Mouse (Mus musculus): ENCODE measurements around the gene Asic2. TPM values are rescaled to one million over a fixed set of nuclear protein-coding genes. Genes with fewer than 3 reads are reported as not detected.

Gene Asic2
- polyA plus RNA-seq, 1 experiment from 2014 or later, result 2.8 TPM

DNA sequence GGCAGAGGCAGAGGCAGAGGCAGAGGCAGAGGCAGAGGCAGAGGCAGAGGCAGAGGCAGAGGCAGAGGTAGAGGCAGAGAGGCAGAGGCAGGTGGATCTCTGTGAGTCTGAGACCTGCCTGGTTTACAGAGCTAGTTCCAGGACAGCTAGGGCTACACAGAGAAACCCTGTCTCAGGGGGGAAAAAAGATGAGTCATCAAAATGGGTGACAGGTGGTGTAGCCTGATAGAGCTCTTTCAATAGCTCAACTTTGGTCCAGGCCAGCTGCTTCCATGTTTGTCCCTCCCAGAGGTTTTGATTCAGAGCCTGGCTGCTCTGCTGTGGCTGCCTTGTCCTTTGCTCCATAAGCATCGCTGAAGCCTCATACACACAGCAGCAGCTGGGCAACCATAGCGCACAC, 1063.7 kb downstream of the Asic2 start:
- 92% methylated on average over 2 of the region's 2 CpGs for WGBS
- H3K36me3 ChIP-seq (ENCODE audit: insufficient read depth, low read length), result no peaks in the 10 kb centered on the region
- no peak overlapping the region for H3K9ac ChIP-seq (replicated peaks; ENCODE audit: low read length)
- H3K4me3 ChIP-seq (ENCODE audit: low read length), result no peak overlapping the region
- H3K9me3 ChIP-seq (ENCODE audit: low read length), result no peaks in the 10 kb centered on the region
- no peaks in the 10 kb centered on the region for H3K27me3 ChIP-seq (ENCODE audit: insufficient read depth, low read length)
- peaks cover 14% of the 10 kb centered on the region for H3K4me1 ChIP-seq (ENCODE audit: insufficient read depth, low read length)
- no peak overlapping the region for H3K4me2 ChIP-seq (replicated peaks; ENCODE audit: low read depth, low read length)
- no peak for ATAC-seq (ENCODE audit: low FRiP score, low TSS enrichment)
- no peak overlapping the region for H3K27ac ChIP-seq (ENCODE audit: low read length)

DNA sequence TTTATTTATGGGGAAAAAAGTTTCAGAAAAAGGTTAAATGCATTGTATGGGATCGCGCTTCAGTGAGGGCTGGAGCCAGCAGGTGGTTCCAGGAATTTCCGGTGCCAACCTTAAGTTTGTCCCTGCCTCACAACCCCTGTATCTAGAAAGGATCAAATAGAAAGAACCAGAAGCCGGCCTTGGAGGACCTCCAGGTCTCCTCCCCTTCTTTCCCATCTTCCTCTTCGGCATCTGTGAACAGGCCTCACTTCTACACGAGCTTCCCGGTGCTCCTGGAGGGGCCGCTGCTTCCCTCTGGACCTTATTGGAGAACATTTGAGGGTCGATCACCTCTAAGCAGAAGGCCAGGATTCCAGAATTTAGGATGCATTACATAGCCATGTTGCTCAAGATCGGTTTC, 1064.8 kb downstream of the Asic2 start:
- ATAC-seq (ENCODE audit: low FRiP score, low TSS enrichment), result no peak

DNA sequence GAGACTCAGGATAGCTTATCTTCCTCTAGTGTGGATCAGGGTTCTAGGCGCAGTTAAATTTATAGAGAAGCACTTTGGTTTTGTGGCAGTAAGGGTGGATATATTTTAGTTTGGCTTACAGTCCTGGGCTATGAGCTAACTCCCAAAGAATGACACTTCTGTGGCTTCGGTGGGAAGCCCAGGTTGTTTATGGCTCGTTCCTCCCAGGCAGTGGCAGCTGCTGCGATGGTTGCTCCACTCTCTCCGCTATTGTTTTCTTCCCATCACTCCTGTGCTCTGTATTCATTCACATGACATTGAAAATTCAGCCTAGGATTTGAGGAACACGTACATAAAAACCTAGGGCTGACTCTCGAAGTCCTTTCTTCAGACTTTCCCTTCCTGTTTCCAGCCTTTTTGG, 1065.6 kb downstream of the Asic2 start:
- H3K27me3 ChIP-seq (ENCODE audit: insufficient read depth, low read length), result no peaks in the 10 kb centered on the region
- no peaks in the 10 kb centered on the region for H3K9me3 ChIP-seq (ENCODE audit: low read length)
- no peak overlapping the region for H3K4me3 ChIP-seq (ENCODE audit: low read length)
- no peak overlapping the region for H3K27ac ChIP-seq (ENCODE audit: low read length)
- ATAC-seq (ENCODE audit: low FRiP score, low TSS enrichment), result no peak
- H3K9ac ChIP-seq (replicated peaks; ENCODE audit: low read length), result no peak overlapping the region
- WGBS, result 16% methylated on average over 7 of the region's 7 CpGs
- H3K4me1 ChIP-seq (ENCODE audit: insufficient read depth, low read length), result peaks cover 9% of the 10 kb centered on the region
- no peaks in the 10 kb centered on the region for H3K36me3 ChIP-seq (ENCODE audit: insufficient read depth, low read length)
- H3K4me2 ChIP-seq (replicated peaks; ENCODE audit: low read depth, low read length), result no peak overlapping the region

More for the DNA sequence above, 1064.8 kb downstream of the Asic2 start:
- H3K9me3 ChIP-seq (ENCODE audit: low read length), result no peaks in the 10 kb centered on the region
- no peak overlapping the region for H3K27ac ChIP-seq (ENCODE audit: low read length)
- no peak overlapping the region; the same call in 1 of the 2 replicates for H3K9ac ChIP-seq (replicated peaks; ENCODE audit: low read length)
- no peaks in the 10 kb centered on the region for H3K27me3 ChIP-seq (ENCODE audit: insufficient read depth, low read length)
- no peak overlapping the region for H3K4me3 ChIP-seq (ENCODE audit: low read length)
- no peaks in the 10 kb centered on the region for H3K36me3 ChIP-seq (ENCODE audit: insufficient read depth, low read length)
- H3K4me2 ChIP-seq (replicated peaks; ENCODE audit: low read depth, low read length), result no peak overlapping the region
- WGBS, result 76% methylated on average over 10 of the region's 10 CpGs
- H3K4me1 ChIP-seq (ENCODE audit: insufficient read depth, low read length), result peaks cover 9% of the 10 kb centered on the region

DNA sequence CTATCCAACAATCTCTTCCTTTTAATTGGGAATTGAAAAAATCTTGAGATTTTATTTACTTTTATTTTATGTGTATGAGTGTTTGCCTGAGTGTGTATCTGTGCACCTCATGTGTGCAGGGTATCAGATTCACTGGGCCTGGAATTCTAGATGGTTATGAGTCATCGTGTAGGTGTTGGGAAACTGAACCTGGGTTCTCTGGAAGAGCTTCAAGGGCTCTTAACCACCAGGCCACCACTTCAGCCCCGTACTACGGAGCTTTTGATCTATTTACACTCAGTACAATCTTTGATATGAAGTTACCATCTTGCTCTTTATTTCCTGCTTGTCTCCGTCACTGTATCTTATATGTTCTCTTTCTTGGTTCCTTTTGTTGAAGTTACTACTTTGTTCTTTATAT, 1067.7 kb downstream of the Asic2 start:
- H3K4me2 ChIP-seq (replicated peaks; ENCODE audit: low read depth, low read length), result no peak overlapping the region
- H3K36me3 ChIP-seq (ENCODE audit: insufficient read depth, low read length), result no peaks in the 10 kb centered on the region
- no peak overlapping the region for H3K27ac ChIP-seq (ENCODE audit: low read length)
- H3K9ac ChIP-seq (replicated peaks; ENCODE audit: low read length), result no peak overlapping the region
- 77% methylated on average over 4 of the region's 4 CpGs for WGBS
- H3K27me3 ChIP-seq (ENCODE audit: insufficient read depth, low read length), result no peaks in the 10 kb centered on the region
- no peak overlapping the region for H3K4me3 ChIP-seq (ENCODE audit: low read length)
- no peak for ATAC-seq (ENCODE audit: low FRiP score, low TSS enrichment)
- peaks cover 9% of the 10 kb centered on the region for H3K4me1 ChIP-seq (ENCODE audit: insufficient read depth, low read length)
- H3K9me3 ChIP-seq (ENCODE audit: low read length), result no peaks in the 10 kb centered on the region

DNA sequence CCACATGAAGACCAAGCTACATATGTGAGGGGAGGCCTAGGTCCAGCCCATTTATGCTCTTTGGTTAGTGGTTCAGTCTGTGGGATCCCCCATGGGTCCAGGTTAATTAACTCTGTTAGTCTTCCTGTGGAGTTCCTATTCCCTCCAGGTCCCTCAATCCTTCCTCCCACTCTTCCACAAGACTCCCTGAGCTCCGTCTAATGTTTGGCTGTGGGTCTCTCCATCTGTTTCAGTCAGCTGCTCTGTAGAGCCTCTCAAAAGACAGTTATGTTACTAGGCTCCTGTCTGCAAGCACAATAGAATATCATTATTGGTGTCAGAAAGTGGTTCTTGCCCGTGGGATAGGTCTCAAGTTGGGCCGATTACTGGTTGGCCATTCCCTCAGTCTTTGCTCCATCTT, 1072.4 kb downstream of the Asic2 start:
- no peak overlapping the region for H3K4me2 ChIP-seq (replicated peaks; ENCODE audit: low read depth, low read length)
- H3K4me1 ChIP-seq (ENCODE audit: insufficient read depth, low read length), result no peaks in the 10 kb centered on the region
- WGBS, result 88% methylated on average over 3 of the region's 3 CpGs
- H3K36me3 ChIP-seq (ENCODE audit: insufficient read depth, low read length), result no peaks in the 10 kb centered on the region
- no peak overlapping the region for H3K9ac ChIP-seq (replicated peaks; ENCODE audit: low read length)
- H3K27me3 ChIP-seq (ENCODE audit: insufficient read depth, low read length), result no peaks in the 10 kb centered on the region
- H3K27ac ChIP-seq (ENCODE audit: low read length), result no peak overlapping the region
- ATAC-seq (ENCODE audit: low FRiP score, low TSS enrichment), result no peak
- H3K9me3 ChIP-seq (ENCODE audit: low read length), result no peaks in the 10 kb centered on the region
- H3K4me3 ChIP-seq (ENCODE audit: low read length), result no peak overlapping the region

DNA sequence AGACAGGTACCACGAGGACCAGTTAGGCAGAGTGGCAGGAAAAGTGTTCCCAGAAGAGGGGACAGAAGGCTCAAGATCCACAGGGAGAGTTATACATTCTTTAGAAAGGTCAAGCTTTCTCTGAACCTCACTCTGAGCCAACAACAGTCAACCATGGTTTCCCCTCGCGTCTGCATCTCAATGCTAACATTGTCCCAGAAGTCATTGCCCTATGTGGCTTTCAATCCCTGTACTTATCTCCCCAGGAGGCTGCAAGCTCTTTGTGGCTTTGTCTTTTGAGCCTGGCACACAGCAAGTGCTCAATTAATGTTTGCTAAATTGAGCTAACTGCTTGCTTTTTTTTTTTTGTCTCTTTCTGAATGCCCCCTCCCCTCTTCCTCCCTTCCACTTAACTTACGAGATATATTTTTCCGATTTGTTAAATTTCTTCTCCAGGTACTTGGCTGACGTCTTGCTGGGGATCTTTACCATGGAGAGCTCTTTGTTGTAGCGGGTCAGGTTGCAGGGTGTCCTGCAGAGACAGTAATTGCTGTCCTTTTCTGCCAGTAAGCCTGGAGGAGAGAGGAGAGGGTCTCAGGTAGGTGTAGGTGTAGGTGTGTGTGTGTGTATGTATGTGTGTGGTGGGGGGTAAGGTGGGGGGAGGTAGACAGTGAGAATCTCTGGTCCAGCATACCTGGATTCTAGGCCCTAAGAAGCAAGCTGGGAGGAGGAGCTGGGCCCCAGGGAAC, 1078.8 kb downstream of the Asic2 start:
- Histone ChIP-seq H3K27me3 (ENCODE audit: insufficient read depth, low read length) (no peaks in the 10 kb centered on the region), H3K9ac (replicated peaks; ENCODE audit: low read length) (no peak overlapping the region), H3K4me2 (replicated peaks; ENCODE audit: low read depth, low read length) (no peak overlapping the region), H3K4me1 (ENCODE audit: insufficient read depth, low read length) (no peaks in the 10 kb centered on the region), H3K4me3 (ENCODE audit: low read length) (no peak overlapping the region), H3K9me3 (ENCODE audit: low read length) (no peaks in the 10 kb centered on the region), H3K36me3 (ENCODE audit: insufficient read depth, low read length) (no peaks in the 10 kb centered on the region), H3K27ac (ENCODE audit: low read length) (no peak overlapping the region)
- ATAC-seq (ENCODE audit: low FRiP score, low TSS enrichment), result no peak
- WGBS, result 26% methylated on average over 7 of the region's 7 CpGs

DNA sequence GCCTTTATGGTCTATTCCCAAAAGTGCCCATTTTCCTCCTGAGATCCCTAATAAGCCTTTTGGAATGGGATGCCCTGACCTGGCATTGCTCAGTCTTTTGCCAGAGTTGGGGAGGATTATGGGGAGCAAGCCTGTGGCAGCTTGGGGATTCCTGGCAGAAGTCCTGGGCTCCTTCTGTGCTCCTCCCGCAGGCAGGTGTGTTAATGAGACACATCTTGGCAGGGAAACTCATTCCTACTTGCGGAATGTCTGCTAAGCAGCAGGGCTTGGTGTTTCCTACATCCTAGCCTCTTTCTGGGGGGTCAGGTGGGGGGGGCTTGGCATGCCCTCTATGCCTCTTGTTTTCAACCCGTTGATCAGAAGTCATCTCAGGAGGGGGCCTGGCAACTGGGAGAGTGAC, 1081.2 kb downstream of the Asic2 start:
- H3K4me3 ChIP-seq (ENCODE audit: low read length), result no peak overlapping the region
- H3K36me3 ChIP-seq (ENCODE audit: insufficient read depth, low read length), result no peaks in the 10 kb centered on the region
- no peaks in the 10 kb centered on the region for H3K27me3 ChIP-seq (ENCODE audit: insufficient read depth, low read length)
- no peak overlapping the region for H3K4me2 ChIP-seq (replicated peaks; ENCODE audit: low read depth, low read length)
- no peaks in the 10 kb centered on the region for H3K9me3 ChIP-seq (ENCODE audit: low read length)
- no peak overlapping the region for H3K27ac ChIP-seq (ENCODE audit: low read length)
- no peaks in the 10 kb centered on the region for H3K4me1 ChIP-seq (ENCODE audit: insufficient read depth, low read length)
- no peak overlapping the region for H3K9ac ChIP-seq (replicated peaks; ENCODE audit: low read length)
- WGBS, result 79% methylated on average over 3 of the region's 3 CpGs
- ATAC-seq (ENCODE audit: low FRiP score, low TSS enrichment), result no peak

DNA sequence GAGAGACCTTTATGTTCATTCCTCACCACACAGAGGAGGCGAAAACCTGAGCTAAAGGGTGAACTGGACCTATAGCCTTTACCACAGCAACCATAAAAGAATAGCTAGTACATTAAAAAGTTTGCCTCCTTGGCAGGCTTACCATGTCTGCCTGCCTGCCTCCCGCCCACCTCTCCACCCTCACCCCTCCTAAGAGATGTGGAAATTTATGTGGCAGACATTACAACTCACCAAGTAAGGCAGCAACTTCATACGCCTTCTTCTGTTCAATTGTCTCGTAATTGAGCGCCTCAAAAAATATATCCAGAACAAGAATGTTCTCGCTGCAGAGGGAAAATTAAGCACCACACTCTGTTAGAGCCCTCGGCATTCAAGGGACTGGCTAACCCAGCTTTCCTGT, 1081.9 kb downstream of the Asic2 start:
- no peaks in the 10 kb centered on the region for H3K4me1 ChIP-seq (ENCODE audit: insufficient read depth, low read length)
- no peaks in the 10 kb centered on the region for H3K27me3 ChIP-seq (ENCODE audit: insufficient read depth, low read length)
- WGBS, result 82% methylated on average over 7 of the region's 7 CpGs
- no peak overlapping the region for H3K4me2 ChIP-seq (replicated peaks; ENCODE audit: low read depth, low read length)
- no peak overlapping the region for H3K27ac ChIP-seq (ENCODE audit: low read length)
- H3K9ac ChIP-seq (replicated peaks; ENCODE audit: low read length), result no peak overlapping the region
- no peak for ATAC-seq (ENCODE audit: low FRiP score, low TSS enrichment)
- no peak overlapping the region for H3K4me3 ChIP-seq (ENCODE audit: low read length)
- no peaks in the 10 kb centered on the region for H3K36me3 ChIP-seq (ENCODE audit: insufficient read depth, low read length)
- no peaks in the 10 kb centered on the region for H3K9me3 ChIP-seq (ENCODE audit: low read length)

DNA sequence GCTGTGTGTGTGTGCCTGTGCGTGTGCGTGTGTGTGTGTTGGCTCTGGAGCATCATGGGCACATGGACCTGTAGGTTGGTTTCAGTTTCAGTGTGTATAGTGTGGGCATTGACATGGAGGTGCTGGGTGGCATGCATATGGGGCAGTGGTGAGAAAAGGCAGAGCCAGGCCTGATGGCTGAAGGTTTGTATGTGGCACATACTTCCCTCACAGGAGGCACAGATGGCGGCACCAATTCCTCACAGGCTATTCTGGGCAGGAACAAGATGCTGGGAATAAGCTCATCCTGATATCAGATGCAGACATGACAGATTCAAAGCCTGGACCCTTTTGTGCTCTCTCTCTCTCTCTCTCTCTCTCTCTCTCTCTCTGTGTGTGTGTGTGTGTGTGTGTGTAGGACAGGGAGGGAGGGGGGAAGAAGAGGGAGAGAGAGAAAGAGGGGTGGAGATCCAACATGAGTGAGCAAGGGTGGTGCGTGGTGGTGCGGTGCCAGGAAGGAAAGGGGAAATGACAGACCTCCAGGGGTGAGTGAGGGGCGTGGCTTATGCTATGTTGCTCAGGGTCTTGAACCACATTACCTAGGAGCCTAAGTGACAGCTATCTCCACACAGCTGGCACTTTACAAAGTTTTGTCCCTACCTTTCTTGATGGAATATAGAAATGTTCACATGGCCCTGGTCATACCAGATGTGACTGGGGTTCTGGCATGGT, 1083.6 kb downstream of the Asic2 start:
- Histone ChIP-seq H3K27ac (ENCODE audit: low read length) (no peak overlapping the region), H3K4me2 (replicated peaks; ENCODE audit: low read depth, low read length) (no peak overlapping the region), H3K36me3 (ENCODE audit: insufficient read depth, low read length) (no peaks in the 10 kb centered on the region), H3K4me3 (ENCODE audit: low read length) (no peak overlapping the region), H3K9me3 (ENCODE audit: low read length) (no peaks in the 10 kb centered on the region), H3K9ac (replicated peaks; ENCODE audit: low read length) (no peak overlapping the region), H3K4me1 (ENCODE audit: insufficient read depth, low read length) (no peaks in the 10 kb centered on the region), H3K27me3 (ENCODE audit: insufficient read depth, low read length) (no peaks in the 10 kb centered on the region)
- no peak for ATAC-seq (ENCODE audit: low FRiP score, low TSS enrichment)
- 89% methylated on average over 6 of the region's 6 CpGs for WGBS

DNA sequence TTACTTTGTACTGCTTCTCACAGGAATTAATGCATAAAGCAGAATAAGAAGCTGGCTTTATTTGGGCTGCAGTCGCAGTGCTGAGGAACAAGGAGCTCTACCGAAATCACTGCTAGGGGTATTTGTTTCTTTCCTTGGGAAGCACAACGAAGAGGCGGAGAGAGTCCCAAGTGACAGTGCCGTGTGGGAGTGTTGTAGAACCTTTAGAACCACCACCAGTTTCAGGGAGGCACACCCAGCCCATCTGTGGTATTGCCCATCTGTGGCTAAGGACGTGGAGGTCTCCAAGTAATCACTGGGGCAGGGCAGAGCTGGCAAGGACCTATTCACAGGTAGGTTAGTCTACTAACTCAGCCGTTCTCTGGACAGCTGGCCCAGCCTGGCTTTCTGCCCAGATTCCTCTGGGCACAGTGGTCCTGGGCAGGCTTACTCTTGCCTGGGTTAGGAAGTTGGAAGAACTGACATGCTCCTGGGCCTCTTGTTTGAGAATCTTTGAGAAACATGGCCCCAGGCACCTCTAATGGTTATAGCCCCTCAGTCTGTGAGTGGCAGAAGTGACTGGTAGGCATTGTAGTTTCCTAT, 1085.9 kb downstream of the Asic2 start:
- 86% methylated on average over 7 of the region's 7 CpGs for WGBS
- Histone ChIP-seq H3K4me1 (ENCODE audit: insufficient read depth, low read length) (peaks cover 2% of the 10 kb centered on the region; the same call in 1 of the 2 replicates), H3K4me3 (ENCODE audit: low read length) (no peak overlapping the region), H3K9ac (replicated peaks; ENCODE audit: low read length) (no peak overlapping the region), H3K27me3 (ENCODE audit: insufficient read depth, low read length) (no peaks in the 10 kb centered on the region), H3K9me3 (ENCODE audit: low read length) (no peaks in the 10 kb centered on the region), H3K36me3 (ENCODE audit: insufficient read depth, low read length) (no peaks in the 10 kb centered on the region), H3K4me2 (replicated peaks; ENCODE audit: low read depth, low read length) (no peak overlapping the region), H3K27ac (ENCODE audit: low read length) (no peak overlapping the region)
- no peak for ATAC-seq (ENCODE audit: low FRiP score, low TSS enrichment)

Data from kidney, embryonic 16.5 days (tissue).